Mouse (Mus musculus) MEL (cell line): ENCODE measurements around the gene Gm9376. TPM values are rescaled to one million over a fixed set of nuclear protein-coding genes. Genes with fewer than 3 reads are reported as not detected.

ENCODE experiments used
- DNase-seq: peaks from one replicate; pipeline ENCODE4 v3.0.0; 2011; ENCODE audit warnings: low read depth, low spot score
- H3K27ac ChIP-seq: 2 replicates; pipeline ENCODE4 v1.5.1; 2012; ENCODE audit warnings: low read depth, mild to moderate bottlenecking, control low read depth, low read length, moderate library complexity; ENCODE audit not compliant: control insufficient read depth
- H3K27me3 ChIP-seq, 2 experiments: fragments of 150-350 bp in 1 of 2; sonication (generic) in 1 of 2; 2 replicates each; pipeline ENCODE4 v1.6.1; 2012; ENCODE audit warnings: low read length in 2 of 2, mild to moderate bottlenecking in 2 of 2, improper control_type of control experiment in 1 of 2, moderate library complexity in 1 of 2; ENCODE audit not compliant: insufficient read depth in 2 of 2, control insufficient read depth in 1 of 2
- H3K36me3 ChIP-seq, 2 experiments: 2 replicates each; pipeline ENCODE4 v1.6.1; 2012 to 2014; ENCODE audit warnings: low read length in 2 of 2, improper control_type of control experiment in 1 of 2, inconsistent platforms in 1 of 2, mild to moderate bottlenecking in 1 of 2; ENCODE audit not compliant: insufficient read depth in 2 of 2, control insufficient read depth in 1 of 2
- H3K4me1 ChIP-seq, 2 experiments: fragments of 150-350 bp in 1 of 2; sonication (generic) in 1 of 2; 2 replicates each; pipeline ENCODE4 v1.6.1; 2012; ENCODE audit warnings: low read length in 2 of 2, improper control_type of control experiment in 1 of 2, mild to moderate bottlenecking in 1 of 2; ENCODE audit not compliant: insufficient read depth in 2 of 2, control insufficient read depth in 1 of 2
- H3K4me3 ChIP-seq, 2 experiments: fragments of 150-350 bp in 1 of 2; sonication (generic) in 1 of 2; 2 replicates each; pipeline ENCODE4 v1.5.1; 2012; ENCODE audit warnings: low read depth in 2 of 2, low read length in 2 of 2, mild to moderate bottlenecking in 2 of 2, moderate library complexity in 2 of 2, control low read depth in 1 of 2, improper control_type of control experiment in 1 of 2; ENCODE audit not compliant: control insufficient read depth in 1 of 2, insufficient read depth in 1 of 2
- H3K79me2 ChIP-seq: 2 replicates; pipeline ENCODE4 v1.6.1; 2012; ENCODE audit warnings: mild to moderate bottlenecking, low read length, moderate library complexity; ENCODE audit not compliant: control insufficient read depth, poor library complexity, insufficient read depth
- H3K9ac ChIP-seq: 2 replicates; pipeline ENCODE4 v1.6.1; 2012; ENCODE audit warnings: low read depth, mild to moderate bottlenecking, control low read depth, low read length, moderate library complexity; ENCODE audit not compliant: control insufficient read depth, poor library complexity, severe bottlenecking
- H3K9me3 ChIP-seq: fragments of 150-350 bp; sonication (generic); replicated peaks from 2 replicates; pipeline ENCODE4 v1.6.1; 2012; ENCODE audit warnings: mild to moderate bottlenecking, low read length, improper control_type of control experiment, moderate library complexity; ENCODE audit not compliant: insufficient read depth
- BHLHE40 ChIP-seq: IDR thresholded peaks from 2 replicates; pipeline ENCODE4 v1.6.1; 2012; ENCODE audit warnings: low read depth, mild to moderate bottlenecking, inconsistent platforms, low read length, improper control_type of control experiment, borderline replicate concordance
- CHD1 ChIP-seq: IDR thresholded peaks from 2 replicates; pipeline ENCODE4 v1.6.1; 2012; ENCODE audit warnings: low read depth, mild to moderate bottlenecking, inconsistent platforms, low read length, improper control_type of control experiment
- CHD2 ChIP-seq: IDR thresholded peaks from 2 replicates; pipeline ENCODE4 v1.6.1; 2011; ENCODE audit warnings: low read length, improper control_type of control experiment
- CTCF ChIP-seq, 3 experiments: IDR thresholded peaks in 2 of 3; conservative IDR thresholded peaks in 1 of 3; 2 replicates each; pipeline ENCODE4 v1.5.1; 2011 to 2012; ENCODE audit warnings: low read length in 3 of 3, low read depth in 2 of 3, mild to moderate bottlenecking in 2 of 3, improper control_type of control experiment in 1 of 3, inconsistent platforms in 1 of 3, mixed read lengths in 1 of 3, moderate library complexity in 1 of 3; ENCODE audit not compliant: control insufficient read depth in 1 of 3, insufficient read depth in 1 of 3, poor library complexity in 1 of 3, severe bottlenecking in 1 of 3
- GATA1 ChIP-seq: IDR thresholded peaks from 2 replicates; pipeline ENCODE4 v1.6.1; 2011; ENCODE audit warnings: low read depth, low read length, improper control_type of control experiment
- KAT2A ChIP-seq: conservative IDR thresholded peaks from 2 replicates; pipeline ENCODE4 v1.6.1; 2012; ENCODE audit warnings: low read depth, low read length, improper control_type of control experiment, inconsistent platforms
- MAFK ChIP-seq: IDR thresholded peaks from 2 replicates; pipeline ENCODE4 v1.6.1; 2011; ENCODE audit warnings: low read depth, mild to moderate bottlenecking, low read length, improper control_type of control experiment, borderline replicate concordance
- MAX ChIP-seq: IDR thresholded peaks from 2 replicates; pipeline ENCODE4 v1.6.1; 2011; ENCODE audit warnings: low read length, improper control_type of control experiment
- MAZ ChIP-seq: IDR thresholded peaks from 2 replicates; pipeline ENCODE4 v1.6.1; 2012; ENCODE audit warnings: low read depth, mild to moderate bottlenecking, inconsistent platforms, low read length, improper control_type of control experiment
- MEF2A ChIP-seq: IDR thresholded peaks from 2 replicates; pipeline ENCODE4 v1.6.1; 2014; ENCODE audit warnings: low read depth, mild to moderate bottlenecking, inconsistent platforms, low read length, improper control_type of control experiment; ENCODE audit not compliant: poor library complexity, insufficient replicate concordance, severe bottlenecking; ENCODE audit errors: extremely low read depth
- MYC ChIP-seq: IDR thresholded peaks from 2 replicates; pipeline ENCODE4 v1.6.1; 2011; ENCODE audit warnings: low read depth, mild to moderate bottlenecking, low read length, improper control_type of control experiment, moderate library complexity
- POLR2A ChIP-seq, 2 experiments: IDR thresholded peaks; 2 replicates each; pipeline ENCODE4 v1.6.1; 2011 to 2012; ENCODE audit warnings: low read length in 2 of 2, mild to moderate bottlenecking in 2 of 2, control low read depth in 1 of 2, improper control_type of control experiment in 1 of 2, low read depth in 1 of 2, moderate library complexity in 1 of 2; ENCODE audit not compliant: control insufficient read depth in 1 of 2, insufficient read depth in 1 of 2, poor library complexity in 1 of 2
- POLR2AphosphoS5 ChIP-seq: IDR thresholded peaks from 2 replicates; pipeline ENCODE4 v1.6.1; 2012; ENCODE audit warnings: low read depth, borderline replicate concordance, mild to moderate bottlenecking, inconsistent platforms, low read length, moderate library complexity, mixed read lengths
- RAD21 ChIP-seq: IDR thresholded peaks from 2 replicates; pipeline ENCODE4 v1.6.1; 2011; ENCODE audit warnings: mild to moderate bottlenecking, low read depth, low read length, improper control_type of control experiment
- RCOR1 ChIP-seq: IDR thresholded peaks from 2 replicates; pipeline ENCODE4 v1.6.1; 2012; ENCODE audit warnings: low read depth, mild to moderate bottlenecking, inconsistent platforms, low read length, improper control_type of control experiment
- SMC3 ChIP-seq: IDR thresholded peaks from 2 replicates; pipeline ENCODE4 v1.6.1; 2011; ENCODE audit warnings: low read depth, low read length, improper control_type of control experiment
- TAL1 ChIP-seq: IDR thresholded peaks from 2 replicates; pipeline ENCODE4 v1.6.1; 2012; ENCODE audit warnings: mild to moderate bottlenecking, inconsistent platforms, low read length, moderate library complexity, mixed read lengths
- TBP ChIP-seq: IDR thresholded peaks from 2 replicates; pipeline ENCODE4 v1.8.0; 2011; ENCODE audit warnings: low read depth, low read length, improper control_type of control experiment
- TCF12 ChIP-seq: IDR thresholded peaks from 2 replicates; pipeline ENCODE4 v1.6.1; 2014; ENCODE audit warnings: low read depth, mild to moderate bottlenecking, inconsistent platforms, low read length, improper control_type of control experiment, moderate library complexity
- UBTF ChIP-seq: IDR thresholded peaks from 2 replicates; pipeline ENCODE4 v1.6.1; 2012; ENCODE audit warnings: low read depth, mild to moderate bottlenecking, inconsistent platforms, low read length, improper control_type of control experiment, moderate library complexity, borderline replicate concordance; ENCODE audit not compliant: insufficient read depth
- USF2 ChIP-seq, 2 experiments: IDR thresholded peaks; 2 replicates each; pipeline ENCODE4 v1.6.1; 2011 to 2012; ENCODE audit warnings: improper control_type of control experiment in 2 of 2, low read length in 2 of 2, borderline replicate concordance in 1 of 2, inconsistent platforms in 1 of 2, low read depth in 1 of 2, mild to moderate bottlenecking in 1 of 2; ENCODE audit not compliant: insufficient read depth in 1 of 2
- ZC3H11A ChIP-seq: IDR thresholded peaks from 2 replicates; pipeline ENCODE4 v1.6.1; 2012; ENCODE audit warnings: low read depth, mild to moderate bottlenecking, inconsistent platforms, low read length, improper control_type of control experiment
- ZMIZ1 ChIP-seq: IDR thresholded peaks from 2 replicates; pipeline ENCODE4 v1.6.1; 2012; ENCODE audit warnings: low read depth, mild to moderate bottlenecking, inconsistent platforms, low read length, improper control_type of control experiment, moderate library complexity
- polyA plus RNA-seq, 2 experiments: library from polyadenylated mRNA; stranded (reverse) in 1 of 2; unstranded in 1 of 2; fragments of >175 nt in 1 of 2; fragments of >200 nt in 1 of 2; gene quantifications; 2 replicates each; pipeline versions ENCODE4 v1.2.1 to v1.2.4; 2012; ENCODE audit warnings: low replicate concordance in 2 of 2, low read depth in 1 of 2; ENCODE audit not compliant: insufficient read length in 2 of 2, insufficient read depth in 1 of 2, missing spikeins in 1 of 2
- total RNA-seq: library from RNA; depleted of rRNA; stranded (reverse); fragments of 300-350 nt; gene quantifications from 2 replicates; pipeline ENCODE4 v1.2.3, GENCODE M21; 2012

Gm9376 gene
- total and polyA plus RNA-seq, 3 experiments, result not detected

DNA sequence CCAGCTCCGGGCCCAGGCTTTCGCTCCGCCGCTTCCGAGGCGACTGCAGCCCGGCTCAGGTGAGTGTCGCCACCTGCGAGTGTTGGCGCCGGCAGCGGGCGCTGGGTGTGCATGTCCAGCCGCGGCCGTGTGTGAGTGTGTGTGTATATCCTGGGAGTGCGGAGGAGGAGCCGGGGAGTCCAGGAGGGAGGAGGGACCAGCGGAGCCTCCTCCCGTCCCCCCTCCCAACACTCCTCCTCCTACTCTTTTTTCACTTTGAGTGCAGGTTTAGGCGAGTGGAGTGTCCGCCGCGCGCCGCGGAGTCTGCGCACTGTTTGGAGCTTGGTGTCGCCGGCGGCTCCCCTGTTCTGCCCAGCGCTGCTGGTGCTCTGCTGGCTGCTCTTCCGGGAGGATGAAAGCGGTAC lies 29.9 kb upstream of the Gm9376 start, which contains the start of gene Sox21:
Gene Sox21 (minus strand): TSS at position 145 of the 404 bp plus-strand sequence.
- Histone ChIP-seq H3K9me3 (no peaks in the 10 kb centered on the region), H3K4me1 (no peaks in the 10 kb centered on the region), H3K9ac (no peak within 1 kb of the TSS), H3K36me3 (no peaks in the 10 kb centered on the region), H3K79me2 (no peaks in the 10 kb centered on the region), H3K27me3 (no peaks in the 10 kb centered on the region), H3K27ac (no peak within 1 kb of the TSS), H3K4me3 (no peak within 1 kb of the TSS)
- TF ChIP-seq CHD1, result no peak
- no peak for TF ChIP-seq RAD21
- TF ChIP-seq MYC, result no peak
- no peak for TF ChIP-seq SMC3
- TF ChIP-seq POLR2AphosphoS5, result no peak
- TF ChIP-seq MAZ, result no peak
- no peak for TF ChIP-seq CTCF (IDR thresholded peaks at IDR 0.05 in 2 of 3, conservative IDR thresholded peaks at IDR 0.05 in 1 of 3; ENCODE audit: control insufficient read depth in 1 of 3, insufficient read depth in 1 of 3, low read depth in 2 of 3, low read length in 3 of 3, poor library complexity in 1 of 3, severe bottlenecking in 1 of 3)
- no peak for TF ChIP-seq USF2 (IDR thresholded peaks at IDR 0.05; ENCODE audit: borderline replicate concordance in 1 of 2, insufficient read depth in 1 of 2, low read depth in 1 of 2, low read length in 2 of 2)
- TF ChIP-seq TAL1, result no peak
- no peak for TF ChIP-seq RCOR1
- no peak for TF ChIP-seq POLR2A (IDR thresholded peaks at IDR 0.05; ENCODE audit: control insufficient read depth in 1 of 2, insufficient read depth in 1 of 2, low read depth in 1 of 2, low read length in 2 of 2, poor library complexity in 1 of 2)
- no peak for TF ChIP-seq MAFK
- no peak for TF ChIP-seq UBTF
- no peak for TF ChIP-seq ZMIZ1
- TF ChIP-seq TCF12, result no peak
- no peak for TF ChIP-seq MEF2A
- no peak for TF ChIP-seq TBP
- TF ChIP-seq KAT2A, result no peak
- DNase-seq, result no peak

- TF ChIP-seq BHLHE40 (no peak), CHD2 (no peak), TCF12 (no peak), ZC3H11A (no peak), MYC (no peak), CTCF (IDR thresholded peaks at IDR 0.05 in 2 of 3, conservative IDR thresholded peaks at IDR 0.05 in 1 of 3; ENCODE audit: control insufficient read depth in 1 of 3, insufficient read depth in 1 of 3, low read depth in 2 of 3, low read length in 3 of 3, poor library complexity in 1 of 3, severe bottlenecking in 1 of 3) (no peak), GATA1 (no peak), MAX (no peak), TBP (no peak), ZMIZ1 (no peak)
- Histone ChIP-seq H3K27me3 (no peaks in the 10 kb centered on the region), H3K27ac (no peak overlapping the region), H3K4me1 (no peaks in the 10 kb centered on the region), H3K79me2 (no peaks in the 10 kb centered on the region), H3K36me3 (no peaks in the 10 kb centered on the region), H3K9me3 (no peaks in the 10 kb centered on the region), H3K4me3 (no peak overlapping the region), H3K9ac (no peak overlapping the region)
- no peak for DNase-seq
These were observed 29.0 kb upstream of the Gm9376 start for GRCm38 (mm10) chr14:118237786-118238185.
